Mouse (Mus musculus): Measurements from ENCODE around the gene Aacs.

DNA sequence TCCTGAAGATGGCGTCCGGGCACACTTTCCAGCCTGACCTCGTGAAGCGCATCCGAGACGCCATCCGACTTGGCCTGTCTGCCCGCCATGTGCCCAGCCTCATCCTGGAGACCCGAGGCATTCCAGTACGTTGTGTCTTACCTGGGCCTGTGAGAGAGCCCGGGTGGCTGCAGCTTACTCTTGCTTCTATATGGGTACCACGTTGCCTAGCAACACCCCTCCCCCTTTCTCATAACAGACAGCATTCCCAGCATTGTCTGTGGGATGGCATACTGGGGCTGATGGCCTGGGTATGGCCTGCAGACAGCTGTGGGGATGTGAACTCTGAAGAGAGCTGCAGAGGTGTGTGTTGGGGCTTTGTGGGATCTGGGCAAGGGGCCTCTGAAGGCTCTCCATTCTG lies 39.4 kb downstream of the Aacs start:
- no peak for TF ChIP-seq CTCF (IDR thresholded peaks at IDR 0.05 in 2 of 3, conservative IDR thresholded peaks at IDR 0.05 in 1 of 3; ENCODE audit: control insufficient read depth in 1 of 3, insufficient read depth in 1 of 3, low read depth in 2 of 3, low read length in 3 of 3, poor library complexity in 1 of 3, severe bottlenecking in 1 of 3)
- TF ChIP-seq CHD1 (IDR thresholded peaks at IDR 0.05; ENCODE audit: low read depth, low read length) = no peak
- no peak for TF ChIP-seq EP300 (IDR thresholded peaks at IDR 0.05; ENCODE audit: low read depth in 1 of 2, low read length in 2 of 2)
- no peak for TF ChIP-seq POLR2AphosphoS5 (IDR thresholded peaks at IDR 0.05; ENCODE audit: borderline replicate concordance, low read depth, low read length)
- TF ChIP-seq ETS1 (IDR thresholded peaks at IDR 0.05; ENCODE audit: low read depth, low read length) = no peak
- TF ChIP-seq POLR2A (IDR thresholded peaks at IDR 0.05; ENCODE audit: control insufficient read depth in 1 of 2, insufficient read depth in 1 of 2, low read depth in 1 of 2, low read length in 2 of 2, poor library complexity in 1 of 2) = no peak
- TF ChIP-seq TAL1 (IDR thresholded peaks at IDR 0.05; ENCODE audit: low read length) = no peak
- TF ChIP-seq MXI1 (IDR thresholded peaks at IDR 0.05; ENCODE audit: low read depth, low read length) = no peak
- no peak for TF ChIP-seq USF1 (IDR thresholded peaks at IDR 0.05; ENCODE audit: low read depth, low read length)
- no peak for TF ChIP-seq MAFK (IDR thresholded peaks at IDR 0.05; ENCODE audit: borderline replicate concordance, low read depth, low read length)
